Mouse (Mus musculus) adrenal gland, adult (tissue): Measurements from ENCODE around the gene Nav1.

Source experiments
- DNase-seq, 2 experiments: peaks; one replicate each; pipeline ENCODE4 v3.0.0; 2022 to 2023; ENCODE audit warnings: low spot score in 1 of 2; ENCODE audit not compliant: inconsistent age in 2 of 2

Gene Nav1

GRCm38 (mm10) chr1:135607019-135607418 is at the start of gene Nav1:
TSS of gene Nav1 (minus strand) at chr1:135607295.
- no peak for DNase-seq

- DNase-seq: no peak
Measured at GRCm38 (mm10) chr1:135653909-135654308, 46.8 kb upstream of the Nav1 start.

GRCm38 (mm10) chr1:135645459-135646195 is 38.5 kb upstream of the Nav1 start:
- DNase-seq: no peak

GRCm38 (mm10) chr1:135644110-135644509 is 37.0 kb upstream of the Nav1 start:
- peak in 1 of 2 experiments; percentile 73 for DNase-seq

GRCm38 (mm10) chr1:135643691-135644090 is 36.6 kb upstream of the Nav1 start:
- no peak for DNase-seq

GRCm38 (mm10) chr1:135639853-135640252 is 32.8 kb upstream of the Nav1 start:
- DNase-seq: no peak

- no peak for DNase-seq
Measured at GRCm38 (mm10) chr1:135639093-135639492, 32.0 kb upstream of the Nav1 start.

- DNase-seq: no peak
Measured at GRCm38 (mm10) chr1:135637574-135638008, 30.5 kb upstream of the Nav1 start.

- peak; percentile 22 to 50 for DNase-seq
Measured at GRCm38 (mm10) chr1:135636111-135636511, 29.0 kb upstream of the Nav1 start.

GRCm38 (mm10) chr1:135635323-135636064 is 28.4 kb upstream of the Nav1 start:
- DNase-seq: no peak

- DNase-seq: peak; percentile 23 to 73
Measured at GRCm38 (mm10) chr1:135634791-135635190, 27.7 kb upstream of the Nav1 start.

GRCm38 (mm10) chr1:135633884-135634283 is 26.8 kb upstream of the Nav1 start:
- no peak for DNase-seq

GRCm38 (mm10) chr1:135633478-135633877 is 26.4 kb upstream of the Nav1 start:
- DNase-seq: no peak

GRCm38 (mm10) chr1:135632199-135632598 is 25.1 kb upstream of the Nav1 start:
- no peak for DNase-seq

- peak; percentile 85 to 86 for DNase-seq
Measured at GRCm38 (mm10) chr1:135631515-135631914, 24.4 kb upstream of the Nav1 start.

- no peak for DNase-seq
Measured at GRCm38 (mm10) chr1:135629846-135630245, 22.8 kb upstream of the Nav1 start.

- DNase-seq: peak in 1 of 2 experiments; percentile 47
Measured at GRCm38 (mm10) chr1:135626218-135626617, 19.1 kb upstream of the Nav1 start.

- no peak for DNase-seq
Measured at GRCm38 (mm10) chr1:135625741-135626140, 18.6 kb upstream of the Nav1 start.

GRCm38 (mm10) chr1:135624646-135625045 is 17.6 kb upstream of the Nav1 start:
- DNase-seq: no peak

- DNase-seq: no peak
Measured at GRCm38 (mm10) chr1:135623136-135623535, 16.0 kb upstream of the Nav1 start.

GRCm38 (mm10) chr1:135621307-135621706 is 14.2 kb upstream of the Nav1 start:
- DNase-seq: no peak

GRCm38 (mm10) chr1:135619932-135620391 is 12.9 kb upstream of the Nav1 start:
- DNase-seq: peak in 1 of 2 experiments; percentile 33
